Mouse (Mus musculus) gastrocnemius, adult 2 months (tissue): Measurements from ENCODE around the gene Fam205a4. TPM values are rescaled to one million over a fixed set of nuclear protein-coding genes. Genes with fewer than 3 reads are reported as not detected.
"Not testable (repeated sequence)": the region's sequence is repeated elsewhere in the genome, so short reads cannot be mapped to it uniquely, and the experiment has no call there.

Experiments used
- DNase-seq: peaks from one replicate; pipeline ENCODE4 v3.0.0; 2022
- H3K27ac ChIP-seq: fragments of 200-600 bp; 2 replicates; pipeline ENCODE4 v1.8.1; 2022; ENCODE audit warnings: mild to moderate bottlenecking
- H3K4me3 ChIP-seq: fragments of 200-600 bp; 2 replicates; pipeline ENCODE4 v1.8.1; 2022; ENCODE audit warnings: mild to moderate bottlenecking, moderate library complexity
- intact Hi-C: fragments of 180-260 bp; cut with DNase I; formaldehyde crosslinking; loops from one replicate; pipeline ENCODE4 v1.15.1; 2025
- long read RNA-seq, 2 experiments: library from polyadenylated mRNA; stranded (forward); transcript quantifications; one replicate each; pipeline ENCODE4 v2.0.0; 2021
- total RNA-seq, 2 experiments: library from RNA; stranded (reverse); gene quantifications; 2 replicates each; pipeline ENCODE4 v1.2.3; 2021

Gene Fam205a4
- total RNA-seq: under 1 TPM in 1 of 2 experiments, not detected in 1; 0.08 TPM
- long read RNA-seq, experiment 1: 0 reads
- long read RNA-seq, experiment 2: 0 reads

- H3K4me3 ChIP-seq, H3K27ac ChIP-seq, intact Hi-C loops, DNase-seq: not testable (repeated sequence)
Measured at GRCm38 (mm10) chr4:41965758-41966157, at the start of gene Fam205a4. Gene Fam205a4 (plus strand): TSS chr4:41966058.

DNA sequence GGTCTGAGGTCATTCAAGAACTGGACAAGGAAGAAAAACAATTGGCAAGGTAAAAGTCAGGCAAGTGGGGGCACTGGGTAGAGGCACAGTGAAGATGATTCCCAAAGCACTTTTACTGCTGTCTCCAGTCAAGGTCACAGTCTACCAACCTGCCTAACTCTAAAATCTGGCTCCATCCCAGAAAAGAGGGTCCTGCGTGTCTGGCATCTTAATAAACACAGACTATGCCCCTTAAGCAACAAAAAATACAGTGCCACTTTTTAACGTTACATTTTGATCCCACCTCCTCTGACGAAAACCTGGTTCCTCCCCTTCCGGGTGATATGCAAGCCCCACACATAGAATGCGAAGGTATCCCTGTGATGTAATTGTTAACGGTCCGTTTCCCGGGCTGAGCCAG is 24.6 kb upstream of the Fam205a4 start, which contains the start of gene Gm20878:
Gene Gm20878, plus strand, starts transcription at position 301 of the 400 bp plus-strand sequence.
- DNase-seq, intact Hi-C loops, H3K27ac ChIP-seq: not testable (repeated sequence)

More for the DNA sequence above, 24.6 kb upstream of the Fam205a4 start, which contains the start of gene Gm20878:
- H3K4me3 ChIP-seq: not testable (repeated sequence)

Other genes with a start within 250 kb of the Fam205a4 start
- 10 to 100 TPM; 40.6 to 42.4 TPM for gene Dctn3, start 242.9 kb upstream of the Fam205a4 start, total RNA-seq
- not detected for gene Arid3c, start 234.9 kb upstream of the Fam205a4 start, total RNA-seq
- gene Galt, start 210.8 kb upstream of the Fam205a4 start, total RNA-seq: 10 to 100 TPM; 27.0 to 41.1 TPM
- 10 to 100 TPM in 1 of 2 experiments, 1 to 10 TPM in 1; 8.2 to 13.3 TPM for gene Sigmar1, start 209.9 kb upstream of the Fam205a4 start, total RNA-seq
- 10 to 100 TPM; 15.4 to 19.2 TPM for gene Ccl27a, start 191.8 kb upstream of the Fam205a4 start, total RNA-seq
- not detected for gene Gm21541, start 62.4 kb upstream of the Fam205a4 start, total RNA-seq
- gene Gm20878, start 24.5 kb upstream of the Fam205a4 start, total RNA-seq: 1 to 10 TPM in 1 of 2 experiments, not detected in 1; 1.4 TPM
- gene Gm21093, start 68.7 kb downstream of the Fam205a4 start, total RNA-seq: not detected
- not detected for gene Gm3893, start 125.1 kb downstream of the Fam205a4 start, total RNA-seq
- gene Gm13304, start 148.8 kb downstream of the Fam205a4 start, total RNA-seq: 10 to 100 TPM; 10.7 to 11.2 TPM
- gene Gm13306, start 187.4 kb downstream of the Fam205a4 start, total RNA-seq: not detected
- gene Gm13305, start 202.5 kb downstream of the Fam205a4 start, total RNA-seq: 1 to 10 TPM in 1 of 2 experiments, not detected in 1; 2.6 TPM